Mouse (Mus musculus): ENCODE results near the gene Erc2. TPM values are rescaled to one million over a fixed set of nuclear protein-coding genes. Genes with fewer than 3 reads are reported as not detected.

The Erc2 gene
- polyA plus RNA-seq, 1 experiment from 2014 or later = 1.3 TPM

GRCm38 (mm10) chr14:27835351-27835750 is 213.1 kb downstream of the Erc2 start:
- ATAC-seq (ENCODE audit: insufficient read depth) = no peak
- Histone ChIP-seq H3K9me3 (replicated peaks) (no peaks in the 10 kb centered on the region), H3K4me3 (replicated peaks) (no peak overlapping the region), H3K4me1 (replicated peaks) (no peaks in the 10 kb centered on the region), H3K4me2 (no peak overlapping the region), H3K9ac (no peak overlapping the region), H3K36me3 (replicated peaks) (no peaks in the 10 kb centered on the region), H3K27me3 (no peaks in the 10 kb centered on the region), H3K27ac (replicated peaks) (no peak overlapping the region)
- 48% methylated on average over 1 of the region's 1 CpGs for WGBS (ENCODE audit: insufficient replicate concordance)

DNA sequence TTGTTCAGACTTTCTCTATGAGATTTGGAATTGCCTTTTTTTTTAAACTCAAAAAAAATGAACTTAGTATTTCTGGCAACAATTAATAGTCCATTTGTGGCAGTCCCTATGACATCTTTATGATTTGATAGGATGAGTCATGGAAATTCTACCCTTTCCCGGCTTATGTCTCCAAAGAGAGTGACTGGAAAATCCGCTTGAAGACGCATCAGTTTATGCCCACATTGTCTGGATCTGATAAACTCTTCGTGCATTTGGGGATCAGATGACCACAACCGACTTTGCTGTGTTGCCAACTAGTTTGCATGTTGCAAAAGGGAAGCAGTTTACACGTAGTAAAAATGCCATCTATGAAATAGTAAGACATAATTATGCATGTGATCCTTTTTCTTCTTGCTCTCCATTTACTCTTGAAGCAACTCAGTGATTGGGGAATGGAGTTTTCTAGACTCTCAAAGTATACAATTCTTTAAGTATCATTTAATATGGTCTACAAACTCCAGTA is 215.4 kb downstream of the Erc2 start:
- no peak for ATAC-seq (ENCODE audit: insufficient read depth)
- no peak overlapping the region for H3K4me2 ChIP-seq
- no peaks in the 10 kb centered on the region for H3K9me3 ChIP-seq (replicated peaks)
- no peak overlapping the region for H3K4me3 ChIP-seq (replicated peaks)
- no peak overlapping the region for H3K27ac ChIP-seq (replicated peaks)
- no peak overlapping the region for H3K9ac ChIP-seq
- WGBS (ENCODE audit: insufficient replicate concordance) = 53% methylated on average over 6 of the region's 6 CpGs
- H3K36me3 ChIP-seq (replicated peaks) = no peaks in the 10 kb centered on the region
- no peaks in the 10 kb centered on the region for H3K4me1 ChIP-seq (replicated peaks)
- H3K27me3 ChIP-seq = no peaks in the 10 kb centered on the region

DNA sequence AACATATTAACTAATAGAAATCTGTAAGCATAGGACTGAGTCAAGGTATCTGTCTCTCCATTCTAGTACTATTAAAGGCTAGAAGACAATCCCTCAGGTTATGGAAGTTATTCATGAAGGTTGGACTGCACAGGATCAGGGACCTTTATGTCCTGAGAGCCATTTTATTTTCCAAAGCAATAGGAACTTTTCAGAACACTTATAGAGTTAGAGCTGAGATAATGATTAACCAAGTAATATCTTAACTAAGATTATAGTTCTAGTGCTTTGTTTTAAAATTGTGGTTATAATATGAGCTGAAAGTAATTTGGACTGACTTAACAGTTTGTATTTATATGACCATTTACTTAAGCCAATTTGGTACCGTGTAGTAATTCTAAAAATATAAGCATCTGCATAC is 217.9 kb downstream of the Erc2 start:
- no peak for ATAC-seq (ENCODE audit: insufficient read depth)
- 64% methylated on average over 1 of the region's 1 CpGs for WGBS (ENCODE audit: insufficient replicate concordance)

DNA sequence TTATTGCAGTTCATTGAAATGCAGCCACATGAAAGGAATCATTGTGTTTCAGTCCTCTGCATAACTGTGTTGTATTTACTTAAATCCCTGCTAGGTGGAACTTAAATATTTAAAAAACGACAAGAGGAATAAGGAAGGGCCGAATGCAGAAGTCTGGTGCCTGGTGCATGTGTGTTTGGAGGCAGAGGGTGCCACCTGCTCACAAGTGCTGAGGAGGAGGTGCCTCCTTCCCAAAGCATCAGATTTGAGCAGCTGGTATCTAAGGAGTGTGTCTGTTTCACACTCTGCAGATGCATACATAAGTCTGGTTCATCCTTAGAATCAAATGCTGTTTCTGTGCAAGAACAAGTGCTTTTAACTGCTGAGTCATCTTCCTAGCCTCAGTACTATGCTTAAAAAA is 224.6 kb downstream of the Erc2 start:
- Histone ChIP-seq H3K4me2 (no peak overlapping the region), H3K27me3 (no peaks in the 10 kb centered on the region), H3K27ac (replicated peaks) (no peak overlapping the region), H3K9ac (no peak overlapping the region), H3K4me3 (replicated peaks) (no peak overlapping the region), H3K9me3 (replicated peaks) (no peaks in the 10 kb centered on the region), H3K36me3 (replicated peaks) (no peaks in the 10 kb centered on the region), H3K4me1 (replicated peaks) (no peaks in the 10 kb centered on the region)
- WGBS (ENCODE audit: insufficient replicate concordance) = 51% methylated on average over 2 of the region's 2 CpGs
- ATAC-seq (ENCODE audit: insufficient read depth) = no peak

More for the DNA sequence above, 217.9 kb downstream of the Erc2 start:
- Histone ChIP-seq H3K4me1 (replicated peaks) (no peaks in the 10 kb centered on the region), H3K27ac (replicated peaks) (no peak overlapping the region), H3K4me2 (no peak overlapping the region), H3K9ac (no peak overlapping the region), H3K4me3 (replicated peaks) (no peak overlapping the region), H3K27me3 (no peaks in the 10 kb centered on the region), H3K9me3 (replicated peaks) (no peaks in the 10 kb centered on the region), H3K36me3 (replicated peaks) (no peaks in the 10 kb centered on the region)

GRCm38 (mm10) chr14:27847291-27847690 is 225.1 kb downstream of the Erc2 start:
- H3K9ac ChIP-seq = no peak overlapping the region
- H3K9me3 ChIP-seq (replicated peaks) = no peaks in the 10 kb centered on the region
- H3K4me2 ChIP-seq = no peak overlapping the region
- no peaks in the 10 kb centered on the region for H3K4me1 ChIP-seq (replicated peaks)
- H3K27ac ChIP-seq (replicated peaks) = no peak overlapping the region
- no peak for ATAC-seq (ENCODE audit: insufficient read depth)
- no peaks in the 10 kb centered on the region for H3K27me3 ChIP-seq
- WGBS (ENCODE audit: insufficient replicate concordance) = 60% methylated on average over 3 of the region's 3 CpGs
- H3K4me3 ChIP-seq (replicated peaks) = no peak overlapping the region
- H3K36me3 ChIP-seq (replicated peaks) = no peaks in the 10 kb centered on the region

GRCm38 (mm10) chr14:27851231-27851630 is 229.0 kb downstream of the Erc2 start:
- Histone ChIP-seq H3K36me3 (replicated peaks) (no peaks in the 10 kb centered on the region), H3K27ac (replicated peaks) (no peak overlapping the region), H3K27me3 (no peaks in the 10 kb centered on the region), H3K4me1 (replicated peaks) (no peaks in the 10 kb centered on the region), H3K9ac (no peak overlapping the region), H3K4me3 (replicated peaks) (no peak overlapping the region), H3K4me2 (no peak overlapping the region), H3K9me3 (replicated peaks) (no peaks in the 10 kb centered on the region)
- ATAC-seq (ENCODE audit: insufficient read depth) = no peak
- WGBS (ENCODE audit: insufficient replicate concordance) = 53% methylated on average over 2 of the region's 2 CpGs

GRCm38 (mm10) chr14:27852606-27853005 is 230.4 kb downstream of the Erc2 start:
- ATAC-seq (ENCODE audit: insufficient read depth) = no peak
- H3K4me2 ChIP-seq = no peak overlapping the region
- no peak overlapping the region for H3K9ac ChIP-seq
- WGBS (ENCODE audit: insufficient replicate concordance) = 53% methylated on average over 6 of the region's 6 CpGs
- H3K4me3 ChIP-seq (replicated peaks) = no peak overlapping the region
- H3K36me3 ChIP-seq (replicated peaks) = no peaks in the 10 kb centered on the region
- H3K27me3 ChIP-seq = no peaks in the 10 kb centered on the region
- H3K27ac ChIP-seq (replicated peaks) = no peak overlapping the region
- no peaks in the 10 kb centered on the region for H3K9me3 ChIP-seq (replicated peaks)
- H3K4me1 ChIP-seq (replicated peaks) = no peaks in the 10 kb centered on the region

- WGBS (ENCODE audit: insufficient replicate concordance) = 79% methylated on average over 6 of the region's 6 CpGs
- Histone ChIP-seq H3K36me3 (replicated peaks) (no peaks in the 10 kb centered on the region), H3K4me1 (replicated peaks) (no peaks in the 10 kb centered on the region), H3K27me3 (no peaks in the 10 kb centered on the region), H3K4me2 (no peak overlapping the region), H3K9ac (no peak overlapping the region), H3K27ac (replicated peaks) (no peak overlapping the region), H3K4me3 (replicated peaks) (no peak overlapping the region), H3K9me3 (replicated peaks) (no peaks in the 10 kb centered on the region)
- ATAC-seq (ENCODE audit: insufficient read depth) = no peak
Measured at GRCm38 (mm10) chr14:27860371-27861046, 238.3 kb downstream of the Erc2 start.

GRCm38 (mm10) chr14:27862299-27862698 is 240.1 kb downstream of the Erc2 start:
- Histone ChIP-seq H3K4me2 (no peak overlapping the region), H3K4me3 (replicated peaks) (no peak overlapping the region), H3K27ac (replicated peaks) (no peak overlapping the region), H3K9ac (no peak overlapping the region), H3K36me3 (replicated peaks) (no peaks in the 10 kb centered on the region), H3K27me3 (no peaks in the 10 kb centered on the region), H3K4me1 (replicated peaks) (no peaks in the 10 kb centered on the region), H3K9me3 (replicated peaks) (no peaks in the 10 kb centered on the region)
- no peak for ATAC-seq (ENCODE audit: insufficient read depth)

DNA sequence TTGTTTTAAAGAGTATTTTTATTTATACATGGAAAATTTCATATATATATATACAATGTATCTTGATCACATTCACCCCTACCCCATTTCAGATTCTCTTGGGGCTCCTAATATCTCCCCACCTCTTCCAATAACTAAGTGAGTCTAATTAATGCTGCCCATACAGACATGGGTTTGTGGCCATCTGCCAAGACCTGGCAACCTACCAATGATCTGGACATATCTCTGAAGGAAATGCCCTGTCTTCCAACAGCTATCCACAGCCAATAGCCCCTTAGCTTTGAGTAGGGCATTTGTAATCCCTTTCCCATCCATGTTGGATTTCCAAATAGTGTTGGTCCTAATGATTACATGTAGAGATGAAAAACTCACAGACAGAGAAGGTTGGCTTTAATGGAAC is 245.2 kb downstream of the Erc2 start:
- H3K4me2 ChIP-seq = no peak overlapping the region
- H3K36me3 ChIP-seq (replicated peaks) = no peaks in the 10 kb centered on the region
- no peak for ATAC-seq (ENCODE audit: insufficient read depth)
- H3K27me3 ChIP-seq = no peaks in the 10 kb centered on the region
- H3K9ac ChIP-seq = no peak overlapping the region
- H3K4me3 ChIP-seq (replicated peaks) = no peak overlapping the region
- no peaks in the 10 kb centered on the region for H3K4me1 ChIP-seq (replicated peaks)
- H3K27ac ChIP-seq (replicated peaks) = no peak overlapping the region
- H3K9me3 ChIP-seq (replicated peaks) = no peaks in the 10 kb centered on the region

DNA sequence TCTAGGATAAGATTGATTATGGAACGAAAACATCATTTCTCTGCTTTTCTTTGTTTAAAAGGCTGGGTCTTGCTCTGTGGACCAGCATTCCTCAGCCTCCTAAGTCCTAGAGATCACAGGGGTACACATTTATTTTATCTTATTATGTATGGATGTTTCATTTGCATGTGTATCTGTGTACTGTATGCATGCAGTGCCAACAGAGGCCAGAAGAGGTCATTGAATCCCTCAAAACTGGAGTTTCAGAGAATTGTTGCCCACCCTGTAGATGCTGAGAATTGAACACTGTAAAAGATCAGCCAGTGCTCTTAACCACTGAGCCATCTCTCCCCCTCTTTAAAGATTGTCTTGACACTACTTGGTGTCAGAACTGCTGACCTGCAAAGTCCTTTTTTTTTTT is 251.4 kb downstream of the Erc2 start:
- no peaks in the 10 kb centered on the region for H3K27me3 ChIP-seq
- no peak overlapping the region for H3K4me3 ChIP-seq (replicated peaks)
- H3K27ac ChIP-seq (replicated peaks) = no peak overlapping the region
- no peaks in the 10 kb centered on the region for H3K36me3 ChIP-seq (replicated peaks)
- H3K9ac ChIP-seq = no peak overlapping the region
- no peaks in the 10 kb centered on the region for H3K9me3 ChIP-seq (replicated peaks)
- H3K4me2 ChIP-seq = no peak overlapping the region
- no peak for ATAC-seq (ENCODE audit: insufficient read depth)
- WGBS (ENCODE audit: insufficient replicate concordance) = 59% methylated on average over 1 of the region's 1 CpGs
- no peaks in the 10 kb centered on the region for H3K4me1 ChIP-seq (replicated peaks)

DNA sequence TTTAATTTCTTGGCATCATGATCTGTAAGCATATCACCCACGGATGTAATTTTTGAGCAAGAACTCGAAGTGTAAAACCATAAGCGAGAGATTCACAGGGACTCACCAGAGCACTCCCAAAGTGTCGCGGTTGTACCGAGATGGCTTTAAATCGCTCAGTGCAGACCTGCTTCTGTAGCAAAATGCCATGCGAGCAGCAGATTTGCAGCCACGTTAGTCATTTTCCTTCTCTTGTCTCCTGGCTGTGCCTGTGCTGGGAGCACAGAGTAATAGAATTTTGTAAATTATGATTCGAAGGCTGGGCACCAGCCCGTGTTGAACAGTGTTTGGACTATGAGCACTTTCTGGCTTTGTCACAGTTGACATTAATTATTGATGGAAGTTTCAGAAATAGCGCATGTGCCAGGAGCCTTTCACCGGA is 253.8 kb downstream of the Erc2 start:
- no peak for ATAC-seq (ENCODE audit: insufficient read depth)

More for the DNA sequence above, 253.8 kb downstream of the Erc2 start:
- WGBS (ENCODE audit: insufficient replicate concordance) = 68% methylated on average over 13 of the region's 13 CpGs
- Histone ChIP-seq H3K36me3 (replicated peaks) (no peaks in the 10 kb centered on the region), H3K27ac (replicated peaks) (no peak overlapping the region), H3K27me3 (no peaks in the 10 kb centered on the region), H3K4me2 (no peak overlapping the region), H3K9me3 (replicated peaks) (no peaks in the 10 kb centered on the region), H3K4me3 (replicated peaks) (no peak overlapping the region), H3K9ac (no peak overlapping the region), H3K4me1 (replicated peaks) (no peaks in the 10 kb centered on the region)

All from liver, embryonic 15.5 days (tissue).